Mouse (Mus musculus) urinary bladder, postnatal 10 days (tissue): ENCODE data around the gene Gm21958.
A peak's percentile ranks its signal among the peaks of the same experiment; 100 is the strongest.
"Not testable (repeated sequence)": the region's sequence is repeated elsewhere in the genome, so short reads cannot be mapped to it uniquely, and the experiment has no call there.

ENCODE experiments used
- DNase-seq: peaks from one replicate; pipeline ENCODE4 v3.0.0; 2022; ENCODE audit warnings: low spot score

Gm21958 gene

DNA sequence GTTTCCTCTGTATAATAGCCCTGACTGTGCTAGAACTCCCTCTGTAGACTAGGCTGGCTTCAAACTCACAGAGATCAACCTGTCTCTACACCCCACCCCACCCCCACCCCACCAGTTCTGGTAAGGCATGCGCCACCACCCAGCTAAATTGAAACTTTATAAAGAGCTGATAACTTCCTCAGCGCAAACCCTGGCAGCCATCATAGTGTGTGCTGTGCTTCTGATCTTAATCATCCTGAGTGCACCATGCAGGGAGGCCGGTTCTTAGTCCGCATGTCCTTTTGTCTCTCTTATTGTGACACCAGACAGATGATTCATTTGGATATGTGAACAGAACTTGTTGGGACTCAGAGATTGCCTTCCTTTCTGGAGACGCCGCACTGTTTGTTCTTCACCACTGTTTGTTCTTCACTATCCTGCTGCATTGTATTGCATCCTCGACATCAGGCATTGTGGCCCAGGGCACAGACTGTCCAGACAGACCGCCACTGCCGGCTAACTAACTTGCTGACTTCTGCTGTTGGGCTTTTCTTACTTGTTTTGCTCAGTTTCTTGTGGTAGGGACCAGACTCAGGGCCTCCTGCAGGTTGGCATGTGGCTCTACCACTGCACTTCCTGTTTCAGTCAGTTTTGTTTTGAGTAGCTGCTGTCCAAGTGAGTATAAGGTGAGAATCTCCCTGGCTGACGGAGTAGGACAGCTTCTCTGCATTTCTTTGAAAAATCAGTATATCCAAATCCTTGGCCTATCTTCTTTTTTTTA, 9.8 kb upstream of the Gm21958 start:
- no peak for DNase-seq

DNA sequence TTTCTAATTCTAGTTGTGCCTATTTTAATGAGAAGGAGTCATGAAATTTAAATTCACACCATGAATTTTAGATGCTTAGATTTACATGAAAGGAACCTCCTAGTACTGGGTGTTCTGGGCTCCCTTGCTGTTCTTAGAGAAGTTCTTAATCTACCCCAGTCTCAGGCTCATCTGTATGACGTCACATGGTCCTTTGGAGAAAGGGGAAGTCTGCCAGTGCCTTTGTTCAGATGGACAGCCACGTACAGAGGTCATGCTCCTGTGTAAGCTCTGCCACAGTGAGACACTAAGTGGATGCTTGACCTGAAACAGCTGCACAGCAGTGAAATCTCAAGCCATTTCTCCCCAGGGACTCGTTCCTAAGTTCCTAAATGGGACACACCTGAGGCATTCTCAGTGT, 4.8 kb upstream of the Gm21958 start:
- no peak for DNase-seq

DNA sequence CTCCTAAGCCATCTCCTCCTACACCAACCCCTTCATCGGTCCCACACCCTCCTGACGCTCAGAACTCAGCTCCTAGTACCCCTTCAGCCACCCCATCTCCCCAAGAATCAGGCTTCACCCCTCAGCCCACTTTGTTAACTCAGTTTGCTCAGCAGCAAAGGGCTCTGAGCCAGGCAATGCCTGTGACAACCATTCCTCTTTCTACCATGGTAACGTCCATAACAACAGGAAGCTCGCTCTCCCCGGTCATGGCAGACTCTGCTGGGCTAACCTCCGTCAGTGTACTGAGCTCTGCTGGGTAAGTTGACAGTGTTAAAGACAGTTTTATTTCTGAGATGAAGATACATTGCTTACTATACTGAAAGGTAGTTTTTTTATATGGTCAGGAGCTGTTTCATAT, 3.2 kb upstream of the Gm21958 start:
- no peak for DNase-seq

DNA sequence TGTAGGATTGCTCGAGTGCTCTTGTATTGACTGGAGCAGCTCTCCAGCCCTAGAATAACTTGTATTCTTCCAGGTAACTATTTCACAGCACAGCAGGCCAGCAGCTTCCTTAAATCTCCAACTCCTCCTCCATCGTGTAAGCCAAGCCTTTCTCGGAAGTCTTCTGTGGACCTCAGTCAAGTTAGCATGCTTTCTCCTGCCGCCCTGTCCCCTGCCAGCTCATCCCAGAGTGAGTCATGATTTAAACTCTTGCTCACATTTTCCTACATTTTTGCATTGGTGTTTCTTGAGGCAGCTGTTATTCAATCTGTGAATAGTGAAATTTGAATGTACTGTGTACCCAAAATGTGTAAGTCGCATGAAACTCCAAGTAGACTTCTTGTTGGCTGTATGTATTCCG, 1.3 kb upstream of the Gm21958 start:
- DNase-seq: no peak

DNA sequence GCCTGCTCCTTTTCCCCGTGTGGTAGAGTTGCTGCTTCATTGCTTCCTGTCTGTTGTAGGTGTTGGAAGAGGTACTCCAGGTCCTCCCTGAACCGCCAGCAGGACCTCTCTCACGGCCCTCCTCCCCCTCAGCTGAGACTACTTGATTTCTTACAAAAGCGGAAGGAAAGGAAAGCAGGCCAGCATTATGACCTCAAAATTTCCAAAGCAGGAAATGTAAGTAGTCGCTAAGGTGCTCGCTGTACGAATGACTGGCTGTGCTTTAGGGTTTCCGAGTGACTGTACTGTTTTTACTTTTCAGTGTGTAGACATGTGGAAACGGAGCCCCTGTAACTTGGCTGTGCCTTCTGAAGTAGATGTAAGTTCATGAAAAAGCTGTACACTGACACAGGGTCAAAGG, 5.2 kb downstream of the Gm21958 start:
- DNase-seq: no peak

DNA sequence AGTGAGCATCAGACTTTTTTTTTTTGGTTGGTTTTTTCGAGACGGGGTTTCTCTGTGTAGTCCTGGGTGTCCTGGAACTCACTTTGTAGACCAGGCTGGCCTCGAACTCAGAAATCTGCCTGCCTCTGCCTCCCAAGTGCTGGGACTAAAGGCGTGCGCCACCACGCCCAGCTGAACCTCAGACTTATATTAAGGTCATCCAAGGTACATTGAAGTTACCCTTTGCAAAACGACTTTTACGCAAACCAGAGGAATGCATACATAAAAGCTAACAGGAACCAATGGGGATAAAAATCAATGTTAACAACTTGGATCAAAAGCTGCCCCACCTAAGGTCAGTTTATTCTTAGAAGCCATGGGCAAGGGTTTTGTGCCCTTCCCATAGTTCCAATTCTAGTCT, 10.0 kb downstream of the Gm21958 start:
- DNase-seq: not testable (repeated sequence)

DNA sequence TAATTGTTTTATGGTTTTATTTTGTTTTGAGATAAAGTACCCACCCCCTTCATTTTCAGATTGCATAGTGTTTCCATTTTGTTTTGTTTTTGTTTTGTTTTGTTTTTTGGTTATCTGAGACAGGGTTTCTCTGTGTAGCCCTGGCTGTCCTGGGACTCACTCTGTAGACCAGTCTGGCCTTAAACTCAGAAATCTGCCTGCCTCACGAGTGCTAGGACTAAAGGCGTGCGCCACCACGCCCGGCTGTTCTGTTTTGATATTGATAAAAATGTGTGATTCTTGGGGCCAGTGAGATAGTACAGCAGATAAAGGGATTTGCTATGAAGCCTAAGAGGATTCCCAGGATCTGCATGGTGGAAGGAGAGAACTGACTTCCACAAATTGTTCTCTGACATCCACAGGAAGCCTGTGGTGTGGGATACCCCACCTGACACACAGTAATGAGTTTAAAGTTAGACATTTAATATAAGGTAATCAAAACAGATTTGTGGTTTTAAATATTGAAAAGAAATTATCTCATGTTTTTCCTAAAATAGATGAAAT, 14.3 kb downstream of the Gm21958 start:
- DNase-seq: no peak

DNA sequence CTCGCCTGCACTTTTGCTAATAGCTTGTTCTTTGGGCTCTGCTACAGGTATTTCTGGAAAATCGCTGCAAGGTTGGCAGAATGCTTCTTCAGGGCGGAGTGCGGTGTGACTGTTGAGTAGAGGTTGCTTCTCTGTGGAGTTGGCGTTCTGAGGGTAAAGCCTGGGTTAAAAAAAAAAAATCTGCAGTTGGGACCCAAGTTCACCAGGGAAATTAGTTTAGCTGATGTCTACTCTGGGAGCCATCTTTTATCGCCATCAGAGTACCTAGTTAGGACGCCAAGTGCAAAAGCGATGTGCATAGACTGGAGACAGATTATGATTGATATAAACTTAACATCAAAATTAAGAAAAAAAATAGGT, 21.1 kb downstream of the Gm21958 start:
- DNase-seq: no peak

DNA sequence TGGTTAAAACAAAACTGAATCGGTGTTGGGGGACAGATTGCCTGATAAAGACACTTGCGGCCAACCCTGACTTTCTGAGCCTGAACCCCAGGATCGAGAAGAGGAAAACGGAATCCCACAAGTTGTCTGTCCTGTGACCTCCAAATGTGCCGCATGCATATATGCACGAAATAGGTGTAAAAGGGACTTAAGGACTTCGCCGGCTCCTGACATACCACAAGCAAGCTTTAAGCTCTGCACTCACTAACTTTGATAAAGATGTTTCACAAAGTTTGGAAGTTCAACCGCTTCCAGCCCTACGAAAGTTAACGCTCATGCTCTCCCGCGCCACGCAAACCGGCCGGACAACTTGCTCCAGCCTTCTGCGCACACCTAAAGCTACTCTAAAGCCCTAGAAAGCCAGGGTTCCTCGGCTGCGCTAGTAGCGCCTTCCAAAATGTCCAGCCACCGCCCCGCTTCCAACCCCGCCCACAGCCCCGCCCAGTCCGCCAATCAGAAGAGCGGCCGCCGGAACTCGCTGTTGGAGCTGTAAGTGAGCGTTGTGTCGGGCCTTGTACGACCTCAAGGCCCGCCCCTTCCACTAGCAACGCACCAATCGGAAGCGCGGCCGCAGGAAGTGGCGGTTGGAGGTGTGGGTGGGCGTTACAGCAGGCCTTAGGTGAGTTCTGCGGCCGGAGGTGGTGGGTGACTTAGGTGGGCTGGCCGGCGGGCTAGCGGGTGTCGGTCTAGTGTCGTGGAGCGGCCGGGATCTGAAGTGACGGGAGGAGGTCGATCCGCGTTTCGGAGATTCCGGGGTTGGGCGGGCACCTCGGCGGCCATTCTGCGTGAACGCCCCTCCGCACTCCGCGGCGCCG, 21.7 kb downstream of the Gm21958 start, which contains the start of gene Supt20:
Supt20 (plus strand) TSS at position 606 of the 854 bp plus-strand sequence.
- DNase-seq: peak; percentile 64

DNA sequence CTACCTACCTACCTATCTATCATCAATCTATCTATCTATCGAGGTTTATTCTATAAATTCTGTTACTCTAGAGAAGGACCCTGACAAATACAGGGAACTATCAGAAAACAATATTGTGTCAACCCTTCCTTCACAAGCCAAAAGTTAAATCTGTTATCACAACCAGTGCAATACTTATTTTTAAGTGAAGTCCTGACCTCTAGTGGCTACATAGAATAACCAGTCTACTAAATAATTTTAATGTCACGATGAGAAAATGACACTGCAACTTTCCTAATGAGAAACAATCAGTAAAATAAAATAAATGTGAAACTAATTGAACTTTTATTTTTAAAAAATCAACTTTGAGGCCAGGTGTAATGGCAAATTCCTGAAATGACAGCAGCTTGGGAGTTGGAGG, 25.1 kb downstream of the Gm21958 start:
- DNase-seq: no peak

DNA sequence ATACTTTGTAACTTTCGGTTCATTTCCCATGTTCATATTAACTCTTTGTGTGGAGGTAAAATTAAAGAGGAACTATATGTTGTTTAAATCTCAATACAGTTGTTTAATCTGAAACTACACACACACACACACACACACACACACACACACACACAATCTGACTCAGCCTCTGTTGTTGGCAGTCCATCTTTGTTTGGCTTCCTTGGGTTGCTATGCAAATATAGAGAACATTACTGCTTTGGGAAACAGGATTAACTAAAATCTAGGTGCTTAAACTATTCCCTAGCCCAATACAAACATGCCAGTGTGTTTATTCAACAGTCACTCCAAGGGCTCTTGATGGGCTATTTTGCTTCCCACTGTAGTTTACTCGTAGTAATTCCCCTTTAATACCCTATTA, 26.9 kb downstream of the Gm21958 start:
- DNase-seq: no peak

DNA sequence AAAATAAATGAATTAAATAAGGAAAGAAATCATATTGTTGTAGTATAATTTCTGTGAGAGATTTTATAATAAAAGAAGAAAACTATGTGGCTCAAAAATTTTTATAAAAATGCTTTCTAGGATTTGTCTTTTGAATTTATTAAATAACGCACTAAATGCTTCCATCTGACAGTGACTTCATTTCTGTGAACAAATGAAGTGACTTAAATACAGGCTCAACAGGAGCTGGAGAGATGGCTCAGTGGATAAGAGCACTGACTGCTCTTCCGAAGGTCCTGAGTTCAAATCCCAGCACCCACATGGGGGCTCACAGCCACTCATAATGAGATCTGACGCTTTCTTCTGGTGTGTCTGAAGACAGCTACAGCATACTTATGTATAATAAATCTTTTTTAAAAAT, 29.0 kb downstream of the Gm21958 start:
- DNase-seq: no peak

DNA sequence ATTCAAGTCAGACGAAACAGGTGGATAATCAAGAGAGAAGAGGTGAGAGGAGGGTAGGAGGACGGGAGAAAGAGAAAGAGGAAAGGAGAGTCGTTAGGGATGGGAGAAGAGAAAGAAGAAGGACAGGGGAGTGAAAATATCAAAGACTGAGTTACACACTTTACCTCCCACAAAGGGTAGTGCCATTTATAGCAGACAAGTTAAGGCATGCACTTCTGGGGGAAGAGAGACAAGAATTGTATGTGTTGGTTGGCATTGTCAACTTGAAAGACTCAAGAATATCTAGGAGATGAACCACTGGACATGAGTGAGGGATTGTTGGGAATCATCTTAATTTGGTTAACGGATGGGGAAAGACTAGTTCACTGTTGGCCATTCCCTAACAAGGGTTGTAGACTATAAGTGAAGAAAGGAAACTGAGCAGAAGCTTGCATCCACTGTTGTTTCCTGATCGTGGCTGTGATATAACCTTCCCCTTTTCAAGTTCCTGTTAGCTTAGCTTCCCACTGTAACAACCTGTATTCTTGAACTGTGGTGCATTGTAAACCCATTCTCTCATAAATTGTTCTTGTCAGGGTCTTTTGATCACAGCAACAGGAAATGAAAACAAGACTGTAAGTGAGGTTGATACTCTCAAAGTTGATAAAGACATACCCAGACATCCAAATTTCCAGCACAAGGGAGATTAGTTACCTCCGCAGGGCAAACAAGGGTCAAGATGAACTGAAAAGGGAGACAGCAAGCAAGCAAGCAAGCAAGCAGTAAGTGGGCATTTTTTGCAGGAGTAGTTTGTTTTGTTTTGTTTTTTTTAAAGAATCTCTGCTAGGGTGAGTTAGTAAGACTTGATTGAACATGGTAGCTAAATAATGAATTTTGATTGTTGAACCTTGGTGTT, 32.6 kb downstream of the Gm21958 start:
- no peak for DNase-seq

DNA sequence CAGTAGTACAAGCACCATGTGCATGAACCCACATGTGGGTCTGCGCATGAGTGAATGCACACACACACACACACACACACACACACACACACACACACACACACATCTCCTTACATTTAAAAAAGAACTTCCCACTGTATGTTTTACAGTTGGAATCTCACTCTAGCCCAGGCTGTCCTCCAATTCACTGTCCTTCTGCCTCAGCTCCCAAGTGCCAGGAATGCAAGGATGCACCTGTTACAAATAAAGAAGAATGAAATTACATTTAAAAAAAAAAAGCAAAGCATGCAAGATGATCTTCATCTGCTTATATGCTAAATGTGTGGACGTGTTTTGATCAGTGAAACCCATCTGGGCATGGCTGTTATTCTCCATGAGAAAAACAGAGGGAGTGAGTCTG, 37.3 kb downstream of the Gm21958 start:
- DNase-seq: no peak

DNA sequence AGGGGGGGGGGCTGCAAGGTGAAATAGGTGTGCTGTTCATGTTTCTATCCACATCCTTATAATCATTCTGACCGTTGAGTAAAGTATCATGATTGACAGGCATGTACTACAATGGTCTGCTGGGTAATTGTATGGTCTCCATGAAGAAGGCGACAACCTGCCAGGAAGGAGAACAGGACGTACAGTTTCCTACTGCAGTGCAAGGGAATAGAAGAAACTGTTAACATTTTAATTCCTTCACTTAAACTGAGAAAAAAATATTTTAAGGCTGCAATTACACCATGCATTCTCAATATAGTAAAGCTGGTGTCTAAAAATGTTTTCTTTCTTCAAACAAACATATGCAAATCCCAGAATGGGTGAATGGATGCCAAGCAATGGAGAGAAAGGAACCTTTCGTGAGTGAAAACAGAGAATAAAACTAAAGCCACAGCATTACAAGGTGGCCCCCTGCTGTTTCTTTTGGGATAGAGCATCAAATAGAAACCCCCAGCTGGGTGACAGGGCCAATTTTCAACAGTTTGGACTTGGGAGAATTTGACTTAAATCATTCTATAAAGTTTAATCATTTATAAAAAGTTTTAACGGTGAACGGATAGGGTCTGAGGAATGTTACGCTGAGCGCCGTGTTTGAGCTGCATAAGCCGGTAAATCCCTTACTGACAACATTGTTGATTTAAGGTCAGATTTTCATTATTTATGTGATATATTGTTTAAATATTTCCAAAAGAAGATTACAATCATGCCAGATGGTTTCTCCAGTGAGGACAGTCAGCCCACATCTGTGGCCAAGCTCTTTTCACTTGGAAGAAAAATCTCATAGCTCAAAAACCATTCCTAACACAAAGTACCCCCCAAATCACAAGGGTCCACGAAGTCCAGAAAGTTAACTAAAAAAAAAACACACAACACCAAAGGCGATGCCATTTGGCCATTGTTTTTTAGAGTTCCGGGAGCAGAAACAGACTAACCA, 41.3 kb downstream of the Gm21958 start:
- DNase-seq: no peak

DNA sequence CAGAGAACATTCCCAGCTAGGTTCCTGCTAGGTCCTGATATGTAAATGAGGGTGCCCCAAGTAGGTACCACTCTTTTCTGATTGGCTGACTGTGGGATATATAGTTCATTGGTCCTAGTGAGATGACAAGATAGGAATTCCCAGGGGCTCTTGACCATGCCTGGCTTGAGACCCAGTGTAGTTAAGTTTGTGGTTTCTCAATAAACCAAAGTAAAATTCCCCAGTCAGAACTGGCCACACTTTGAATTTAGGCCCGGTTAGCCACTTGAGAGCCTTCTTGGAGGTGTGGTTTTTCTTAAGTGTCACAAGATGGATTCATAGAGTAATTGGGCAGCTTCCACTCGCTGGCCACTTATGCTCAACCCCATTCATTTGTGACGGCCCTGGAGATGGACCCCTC, 42.0 kb downstream of the Gm21958 start:
- no peak for DNase-seq

DNA sequence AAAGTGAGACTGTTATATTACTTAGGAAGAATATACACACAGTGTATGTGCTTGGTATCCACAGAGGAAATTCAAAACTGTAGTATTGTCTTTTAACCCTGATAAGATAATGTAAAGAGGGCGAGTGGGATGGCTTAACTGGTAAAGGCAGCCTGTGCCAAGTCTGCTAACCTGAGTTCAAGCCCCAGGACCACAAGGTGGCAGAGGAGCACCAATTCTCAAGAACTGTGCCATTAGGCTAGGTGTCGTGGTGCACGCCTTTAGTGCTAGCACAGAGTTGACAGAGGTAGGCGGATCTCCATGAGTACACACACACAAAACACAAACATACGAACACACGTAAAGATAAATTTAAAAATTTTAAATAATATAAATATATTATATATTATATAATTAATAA, 44.6 kb downstream of the Gm21958 start:
- DNase-seq: no peak

DNA sequence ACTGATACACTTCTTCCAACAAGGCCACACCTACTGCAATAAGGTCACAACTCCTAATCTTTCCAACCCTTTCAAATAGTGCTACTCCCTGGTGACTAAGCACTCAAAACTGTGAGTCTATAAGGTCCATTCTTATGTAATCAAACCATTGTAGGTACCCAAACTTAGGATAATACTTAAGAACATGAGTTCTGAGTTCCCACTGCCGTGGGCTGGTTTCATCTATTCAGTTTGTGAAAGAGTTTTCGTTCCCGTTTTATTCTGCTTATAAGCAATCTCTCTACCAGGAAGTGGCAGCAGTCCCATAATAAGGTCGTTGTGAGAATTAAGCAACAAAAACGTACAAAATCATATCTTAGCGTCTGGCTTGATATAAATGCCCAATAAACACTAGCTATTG, 45.4 kb downstream of the Gm21958 start:
- no peak for DNase-seq

DNA sequence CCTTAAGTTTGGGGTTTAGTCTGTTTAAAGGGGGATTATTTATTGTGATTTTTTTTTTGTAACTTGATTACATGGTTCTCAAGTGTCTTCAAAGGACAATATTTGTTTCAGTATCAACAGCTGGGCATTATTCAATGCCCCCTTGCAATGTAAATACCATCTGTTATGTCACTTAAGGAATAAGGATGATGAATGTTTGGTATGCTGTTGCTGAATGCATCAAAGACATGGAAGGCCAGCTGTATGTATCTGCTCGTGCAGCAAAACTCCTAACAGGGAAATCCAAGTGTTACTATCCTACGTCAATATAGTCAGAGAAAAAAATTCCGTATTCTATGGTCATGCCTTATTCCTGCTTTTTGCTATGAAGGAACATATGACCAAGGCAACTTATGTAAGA, 46.0 kb downstream of the Gm21958 start:
- DNase-seq: no peak
